Mouse (Mus musculus) stomach, embryonic 15.5 days (tissue): ENCODE data around the gene Zdhhc14. TPM values are rescaled to one million over a fixed set of nuclear protein-coding genes. Genes with fewer than 3 reads are reported as not detected.

Experiments used
- ATAC-seq: fragments of 200-750 bp; cut with Nextera tagmentation; 2 replicates; pipeline ENCODE4 v1.8.0; 2017; ENCODE audit warnings: low read depth, moderate number of reproducible peaks, moderate TSS enrichment; ENCODE audit not compliant: insufficient read depth, low FRiP score
- H3K27ac ChIP-seq: fragments of 300-500 bp; sonication (generic); 2 replicates; pipeline ENCODE4 v1.5.1; 2015; ENCODE audit warnings: mild to moderate bottlenecking, inconsistent platforms
- H3K27me3 ChIP-seq: fragments of 300-500 bp; sonication (generic); replicated peaks from 2 replicates; pipeline ENCODE4 v1.6.1; 2015; ENCODE audit warnings: inconsistent platforms
- H3K36me3 ChIP-seq: fragments of 300-500 bp; sonication (generic); 2 replicates; pipeline ENCODE4 v1.6.1; 2015; ENCODE audit warnings: inconsistent platforms
- H3K4me1 ChIP-seq: fragments of 300-500 bp; sonication (generic); 2 replicates; pipeline ENCODE4 v1.6.1; 2015; ENCODE audit warnings: inconsistent platforms
- H3K4me2 ChIP-seq: fragments of 300-500 bp; sonication (generic); 2 replicates; pipeline ENCODE4 v1.6.1; 2015; ENCODE audit warnings: mild to moderate bottlenecking, inconsistent platforms
- H3K4me3 ChIP-seq: fragments of 300-500 bp; sonication (generic); replicated peaks from 2 replicates; pipeline ENCODE4 v1.5.1; 2015; ENCODE audit warnings: inconsistent platforms
- H3K9ac ChIP-seq: fragments of 300-500 bp; sonication (generic); 2 replicates; pipeline ENCODE4 v1.6.1; 2015; ENCODE audit warnings: inconsistent platforms
- H3K9me3 ChIP-seq: fragments of 300-500 bp; sonication (generic); 2 replicates; pipeline ENCODE4 v1.6.1; 2016; ENCODE audit warnings: inconsistent platforms
- WGBS: fragments of 180-500 bp; shearing (Covaris S2); methylation state at CpG from one replicate; pipeline ENCODE4 v1.1.7; 2015; 5-methylcytosine and 5-hydroxymethylcytosine counted together
- polyA plus RNA-seq: library from polyadenylated mRNA; unstranded; fragments of >200 nt; fragmentation: Nextera tagmentation; extraction: Ambion mirVana; gene quantifications from 2 replicates; pipeline ENCODE4 v1.2.1, GENCODE M21; 2015

The Zdhhc14 gene
- polyA plus RNA-seq, 1 experiment from 2014 or later: 4.2 TPM

DNA sequence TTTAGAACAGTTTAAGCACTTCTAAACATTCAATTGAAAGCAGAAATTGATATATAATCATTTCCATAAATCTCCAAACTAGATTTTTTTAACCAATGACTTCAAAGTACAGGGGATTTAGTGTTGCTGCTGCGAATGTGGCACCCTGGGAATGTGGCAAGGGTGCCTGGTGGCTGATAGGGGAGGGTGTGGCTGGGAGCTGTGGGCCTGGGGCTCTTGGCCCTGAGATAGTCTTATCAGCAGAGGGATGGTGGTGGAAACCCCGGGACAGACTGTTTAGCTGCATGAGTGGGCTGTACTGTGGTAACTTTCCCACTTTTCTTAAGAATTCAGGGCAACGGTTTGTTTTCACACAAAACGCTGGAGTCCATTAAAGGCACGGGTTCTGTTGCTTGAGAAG is 14.6 kb downstream of the Zdhhc14 start:
- Histone ChIP-seq H3K36me3 (no peaks in the 10 kb centered on the region), H3K4me1 (no peaks in the 10 kb centered on the region), H3K27ac (no peak overlapping the region), H3K4me2 (no peak overlapping the region), H3K9ac (no peak overlapping the region), H3K27me3 (no peaks in the 10 kb centered on the region), H3K4me3 (no peak overlapping the region), H3K9me3 (no peaks in the 10 kb centered on the region)
- 48% methylated on average over 5 of the region's 5 CpGs for WGBS
- ATAC-seq: peak; percentile 89

DNA sequence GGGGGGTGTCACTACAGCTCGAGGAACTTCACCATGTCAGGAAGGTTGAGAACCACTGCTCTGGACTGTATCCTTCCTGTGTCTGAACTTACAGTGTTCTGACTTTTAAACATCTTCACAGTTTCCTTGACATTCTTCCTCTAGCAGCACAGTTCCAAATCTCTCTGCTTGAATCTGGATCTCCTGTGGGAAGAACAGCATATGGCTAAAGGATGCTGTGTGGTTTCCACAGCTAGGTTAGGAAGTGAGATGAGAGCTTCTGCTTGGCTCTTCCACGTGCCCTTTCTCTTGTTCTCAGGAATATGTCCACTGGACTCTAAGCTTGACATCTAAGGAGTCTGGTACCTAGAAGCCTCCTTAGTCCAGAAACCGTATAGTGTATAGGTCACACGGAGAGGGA is 15.7 kb downstream of the Zdhhc14 start:
- Histone ChIP-seq H3K36me3 (no peaks in the 10 kb centered on the region), H3K4me2 (no peak overlapping the region), H3K4me1 (no peaks in the 10 kb centered on the region), H3K27ac (no peak overlapping the region), H3K4me3 (no peak overlapping the region), H3K27me3 (no peaks in the 10 kb centered on the region), H3K9ac (no peak overlapping the region), H3K9me3 (no peaks in the 10 kb centered on the region)
- WGBS: 74% methylated on average over 4 of the region's 4 CpGs
- ATAC-seq: no peak

DNA sequence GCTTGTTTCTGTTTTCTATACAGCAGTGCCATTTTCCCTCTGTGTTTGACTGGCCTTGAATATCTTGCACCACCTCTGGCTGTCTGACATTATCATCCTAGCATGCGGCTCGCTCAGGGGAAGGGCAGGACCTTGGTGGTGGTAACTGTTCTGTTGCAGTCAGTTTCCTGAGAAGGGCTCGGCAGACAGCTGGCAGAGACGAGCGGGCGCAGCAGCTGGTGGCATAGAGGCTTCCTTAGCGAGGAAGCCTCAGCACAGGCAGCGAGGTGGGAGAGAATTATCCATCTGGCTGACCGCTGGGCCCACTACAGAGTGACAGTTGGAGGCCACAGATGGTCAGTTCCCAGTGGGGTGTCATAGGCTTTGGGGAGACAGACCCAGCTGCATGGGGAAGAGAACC is 18.2 kb downstream of the Zdhhc14 start:
- H3K4me1 ChIP-seq: no peaks in the 10 kb centered on the region
- no peak overlapping the region for H3K4me2 ChIP-seq
- no peaks in the 10 kb centered on the region for H3K9me3 ChIP-seq
- H3K27ac ChIP-seq: no peak overlapping the region
- 78% methylated on average over 9 of the region's 9 CpGs for WGBS
- no peak for ATAC-seq
- no peak overlapping the region for H3K9ac ChIP-seq
- H3K27me3 ChIP-seq: no peaks in the 10 kb centered on the region
- H3K4me3 ChIP-seq: no peak overlapping the region
- no peaks in the 10 kb centered on the region for H3K36me3 ChIP-seq

DNA sequence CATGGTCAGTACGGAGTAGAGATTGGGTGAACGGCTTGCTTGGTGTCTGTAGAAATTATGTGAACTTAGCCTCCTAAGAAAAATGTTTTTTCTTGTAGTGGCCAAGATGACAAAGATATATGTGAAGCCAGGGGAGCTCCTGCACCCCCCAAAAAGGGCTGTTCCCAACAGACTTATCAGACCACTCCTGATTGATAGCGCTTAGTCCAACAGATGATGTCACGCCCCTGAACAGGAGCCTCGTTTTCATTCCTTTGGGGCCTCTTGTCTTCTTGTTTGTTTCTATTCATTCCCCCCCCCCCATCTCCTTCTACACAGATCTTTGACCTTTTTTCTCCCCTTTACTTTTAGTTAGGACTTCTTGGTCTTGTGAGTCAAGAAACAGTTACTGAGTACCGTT is 19.4 kb downstream of the Zdhhc14 start:
- Histone ChIP-seq H3K36me3 (no peaks in the 10 kb centered on the region), H3K27ac (no peak overlapping the region), H3K4me1 (no peaks in the 10 kb centered on the region), H3K27me3 (no peaks in the 10 kb centered on the region), H3K9ac (no peak overlapping the region), H3K4me2 (no peak overlapping the region), H3K4me3 (no peak overlapping the region), H3K9me3 (no peaks in the 10 kb centered on the region)
- ATAC-seq: no peak
- WGBS: 59% methylated on average over 6 of the region's 6 CpGs

DNA sequence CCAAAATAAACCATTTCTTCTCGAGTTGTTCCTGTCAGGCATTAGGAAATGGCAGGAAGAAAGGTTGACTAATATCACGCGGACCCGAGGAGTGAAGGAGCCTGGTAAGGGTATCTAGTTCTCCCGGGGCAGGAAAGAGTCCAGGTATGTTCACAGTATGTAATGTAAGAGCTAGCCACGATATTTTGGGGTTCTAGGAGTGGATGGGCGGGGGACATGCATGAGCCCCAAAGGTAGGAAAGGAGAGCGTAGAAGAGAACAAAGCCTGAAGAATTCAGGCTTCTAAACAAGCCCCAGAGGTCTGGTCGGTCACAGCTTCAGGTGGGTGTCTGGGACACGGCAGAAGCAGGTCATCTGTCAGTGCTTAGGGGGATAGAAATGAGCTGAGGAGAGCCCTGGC is 27.1 kb downstream of the Zdhhc14 start:
- no peak overlapping the region for H3K27ac ChIP-seq
- H3K4me2 ChIP-seq: no peak overlapping the region
- WGBS: 89% methylated on average over 10 of the region's 10 CpGs
- no peaks in the 10 kb centered on the region for H3K36me3 ChIP-seq
- H3K4me1 ChIP-seq: no peaks in the 10 kb centered on the region
- H3K4me3 ChIP-seq: no peak overlapping the region
- H3K9ac ChIP-seq: no peak overlapping the region
- no peaks in the 10 kb centered on the region for H3K9me3 ChIP-seq
- ATAC-seq: no peak
- H3K27me3 ChIP-seq: no peaks in the 10 kb centered on the region

DNA sequence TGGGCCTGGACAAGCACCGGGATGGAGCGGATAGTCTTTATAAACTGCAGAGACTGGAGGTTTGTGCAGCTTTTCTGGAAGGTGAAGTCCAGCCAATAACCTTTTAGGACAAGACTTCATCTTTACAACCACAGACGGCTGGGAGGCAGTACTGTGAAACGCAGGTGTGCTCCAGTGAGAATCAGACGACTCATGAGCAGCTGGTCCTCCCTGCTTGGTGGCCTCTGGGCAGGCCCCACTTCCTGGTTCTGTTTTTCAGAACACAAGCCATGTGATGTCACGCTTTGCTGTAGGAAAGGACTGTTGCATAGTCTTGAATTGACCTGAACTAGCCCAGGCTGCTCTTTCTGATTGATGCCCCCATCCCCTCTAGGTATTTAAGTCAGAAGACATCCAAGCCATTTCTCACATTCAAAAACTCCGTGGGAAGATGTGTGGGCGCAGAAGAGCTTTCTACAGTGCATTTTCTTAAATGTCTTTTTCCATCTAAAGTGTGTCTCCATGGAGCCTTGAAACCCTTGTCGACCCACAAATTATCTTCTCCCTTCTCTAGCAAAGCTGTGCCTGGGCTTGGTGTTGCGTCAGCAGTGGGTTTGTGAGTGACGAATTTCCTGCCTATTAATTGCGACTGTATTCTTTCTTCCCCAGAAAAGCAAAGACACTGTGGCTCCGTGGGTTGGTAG is 27.7 kb downstream of the Zdhhc14 start:
- no peaks in the 10 kb centered on the region for H3K36me3 ChIP-seq
- no peaks in the 10 kb centered on the region for H3K9me3 ChIP-seq
- no peak overlapping the region for H3K4me2 ChIP-seq
- 78% methylated on average over 13 of the region's 13 CpGs for WGBS
- no peak overlapping the region for H3K4me3 ChIP-seq
- no peaks in the 10 kb centered on the region for H3K27me3 ChIP-seq
- ATAC-seq: no peak
- no peak overlapping the region for H3K9ac ChIP-seq
- H3K4me1 ChIP-seq: no peaks in the 10 kb centered on the region
- no peak overlapping the region for H3K27ac ChIP-seq

DNA sequence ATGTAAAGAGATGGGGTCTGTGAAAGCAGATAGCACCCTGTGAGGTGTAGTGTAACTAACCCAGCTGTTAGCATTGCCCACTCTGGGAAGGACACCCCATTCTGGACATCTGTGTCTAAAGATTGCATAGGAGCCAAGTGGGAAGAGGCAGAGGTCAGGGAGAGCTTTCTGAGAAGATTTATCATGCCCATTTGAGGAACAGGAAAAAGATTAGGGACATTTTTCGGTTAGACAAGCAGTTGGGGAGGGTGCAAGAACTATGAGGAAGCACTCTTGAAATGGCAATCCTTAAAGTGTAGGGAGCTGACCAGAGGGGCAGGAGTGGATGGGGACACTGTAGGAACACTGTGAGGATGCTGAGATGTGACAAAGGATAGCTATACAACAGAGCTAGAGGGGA is 29.2 kb downstream of the Zdhhc14 start:
- Histone ChIP-seq H3K4me3 (no peak overlapping the region), H3K9ac (no peak overlapping the region), H3K27ac (no peak overlapping the region), H3K27me3 (no peaks in the 10 kb centered on the region), H3K36me3 (no peaks in the 10 kb centered on the region), H3K9me3 (no peaks in the 10 kb centered on the region), H3K4me2 (no peak overlapping the region), H3K4me1 (no peaks in the 10 kb centered on the region)
- WGBS: 57% methylated on average over 1 of the region's 1 CpGs
- no peak for ATAC-seq

DNA sequence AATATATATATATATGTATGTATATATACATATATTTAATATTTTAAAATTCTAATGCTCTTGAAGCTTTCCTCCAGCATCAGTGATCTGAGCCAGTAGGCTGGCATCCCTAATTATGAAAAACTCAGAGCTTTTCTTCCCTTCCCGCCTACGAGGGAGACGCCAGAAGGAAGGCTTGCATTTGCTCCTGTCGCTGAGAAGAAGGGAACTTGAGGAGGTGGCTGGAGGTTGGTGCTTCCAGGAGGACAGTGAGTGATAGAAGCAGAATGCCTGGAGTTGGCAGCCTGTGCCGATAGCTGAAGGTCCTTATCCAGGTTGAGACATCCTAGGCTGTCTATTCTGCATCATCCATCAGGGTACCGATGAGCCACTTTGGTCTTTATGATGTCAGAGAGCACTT is 37.2 kb downstream of the Zdhhc14 start:
- no peaks in the 10 kb centered on the region for H3K4me1 ChIP-seq
- H3K4me3 ChIP-seq: no peak overlapping the region
- 76% methylated on average over 6 of the region's 6 CpGs for WGBS
- H3K9me3 ChIP-seq: no peaks in the 10 kb centered on the region
- no peak for ATAC-seq
- H3K9ac ChIP-seq: no peak overlapping the region
- H3K27ac ChIP-seq: no peak overlapping the region
- H3K27me3 ChIP-seq: no peaks in the 10 kb centered on the region
- H3K36me3 ChIP-seq: no peaks in the 10 kb centered on the region
- no peak overlapping the region for H3K4me2 ChIP-seq

DNA sequence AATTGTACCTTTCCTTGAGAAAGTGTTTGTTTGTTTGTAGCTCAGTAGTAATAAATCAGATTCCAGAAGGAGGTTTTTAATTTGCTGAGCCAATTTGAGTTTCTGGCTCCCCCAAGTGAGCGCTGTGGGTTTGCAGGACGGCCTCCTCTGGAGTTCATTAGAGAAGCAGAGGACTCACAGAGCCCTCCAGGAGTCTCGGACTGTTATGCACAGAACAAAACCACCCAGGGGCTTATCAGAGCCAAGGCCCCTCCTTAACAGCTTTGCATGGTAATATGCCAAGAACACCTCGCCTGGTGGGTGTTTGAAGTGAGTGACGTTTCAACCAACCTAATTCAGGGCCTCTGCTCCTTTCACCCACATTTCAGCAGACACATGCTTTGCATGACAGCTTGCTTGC is 40.5 kb downstream of the Zdhhc14 start:
- no peak overlapping the region for H3K4me2 ChIP-seq
- H3K4me1 ChIP-seq: no peaks in the 10 kb centered on the region
- no peak overlapping the region for H3K9ac ChIP-seq
- H3K36me3 ChIP-seq: no peaks in the 10 kb centered on the region
- H3K27me3 ChIP-seq: no peaks in the 10 kb centered on the region
- no peak overlapping the region for H3K4me3 ChIP-seq
- no peaks in the 10 kb centered on the region for H3K9me3 ChIP-seq
- WGBS: 61% methylated on average over 5 of the region's 5 CpGs
- no peak for ATAC-seq
- H3K27ac ChIP-seq: no peak overlapping the region

DNA sequence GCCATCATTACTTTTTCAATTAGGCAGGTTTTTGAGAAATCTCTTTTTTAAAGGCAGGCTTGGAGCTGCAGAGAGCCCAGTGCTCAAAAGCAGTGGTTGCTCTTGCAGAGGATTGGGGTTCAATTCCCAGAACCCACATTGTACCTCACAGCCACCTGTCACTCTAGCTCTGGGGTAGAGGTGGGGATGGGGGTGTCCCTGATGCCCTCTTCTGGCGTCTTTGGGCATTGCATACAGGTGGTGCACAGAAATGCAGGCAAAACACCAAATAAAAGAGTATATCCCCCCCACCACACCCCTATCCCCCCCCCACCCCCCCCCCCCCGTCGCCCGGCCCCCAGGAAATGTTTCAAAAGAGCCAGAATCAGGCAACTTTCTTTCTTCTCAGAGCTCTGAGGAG is 43.0 kb downstream of the Zdhhc14 start:
- H3K4me2 ChIP-seq: no peak overlapping the region
- H3K9ac ChIP-seq: no peak overlapping the region
- ATAC-seq: no peak
- no peaks in the 10 kb centered on the region for H3K36me3 ChIP-seq
- H3K4me1 ChIP-seq: no peaks in the 10 kb centered on the region
- no peaks in the 10 kb centered on the region for H3K27me3 ChIP-seq
- H3K27ac ChIP-seq: no peak overlapping the region
- H3K4me3 ChIP-seq: no peak overlapping the region
- H3K9me3 ChIP-seq: no peaks in the 10 kb centered on the region
- WGBS: 50% methylated on average over 3 of the region's 4 CpGs

DNA sequence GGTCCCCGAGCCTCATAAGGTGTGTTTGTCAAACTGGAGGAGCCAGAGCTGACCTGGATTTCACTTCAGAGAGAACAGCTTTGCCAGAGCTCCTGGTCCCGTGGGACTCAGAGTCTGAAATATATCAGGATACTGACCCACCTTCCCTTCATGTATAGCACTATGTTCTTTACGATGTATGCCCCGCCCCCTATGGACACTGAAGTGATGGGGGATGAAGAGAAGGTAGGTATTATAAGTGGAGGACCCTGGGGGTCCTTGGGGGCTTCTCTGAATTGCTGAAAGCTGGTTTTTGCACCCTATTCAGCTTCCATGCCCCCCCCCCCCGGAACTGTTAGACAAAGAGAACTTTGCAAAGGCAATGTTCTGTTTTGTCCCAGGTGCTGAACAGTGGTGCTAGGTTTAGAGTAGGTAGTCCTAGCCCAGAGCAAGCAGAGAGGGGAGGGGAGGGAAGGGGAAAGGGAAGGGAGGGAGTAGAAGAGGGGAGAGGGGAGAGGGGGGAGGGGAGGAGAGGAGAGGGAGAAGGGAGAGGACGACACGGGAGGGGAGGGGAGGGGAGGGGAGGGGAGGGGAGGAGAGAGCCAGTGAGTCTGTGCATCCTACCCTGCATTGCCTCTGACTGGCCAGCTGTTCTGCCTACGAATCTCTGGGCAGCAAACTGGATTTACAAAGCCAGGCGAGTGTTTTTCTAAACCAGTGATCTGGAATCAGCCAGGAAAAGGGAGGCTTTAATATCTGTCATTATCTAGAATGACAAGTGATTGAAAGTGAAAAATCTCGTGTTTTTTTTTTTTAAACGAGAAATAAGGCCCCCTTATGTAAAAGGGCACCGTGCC is 44.1 kb downstream of the Zdhhc14 start:
- ATAC-seq: no peak
- Histone ChIP-seq H3K9me3 (no peaks in the 10 kb centered on the region), H3K27me3 (no peaks in the 10 kb centered on the region), H3K9ac (no peak overlapping the region), H3K36me3 (no peaks in the 10 kb centered on the region), H3K4me1 (no peaks in the 10 kb centered on the region), H3K4me2 (no peak overlapping the region), H3K4me3 (no peak overlapping the region), H3K27ac (no peak overlapping the region)
- 72% methylated on average over 10 of the region's 12 CpGs for WGBS

DNA sequence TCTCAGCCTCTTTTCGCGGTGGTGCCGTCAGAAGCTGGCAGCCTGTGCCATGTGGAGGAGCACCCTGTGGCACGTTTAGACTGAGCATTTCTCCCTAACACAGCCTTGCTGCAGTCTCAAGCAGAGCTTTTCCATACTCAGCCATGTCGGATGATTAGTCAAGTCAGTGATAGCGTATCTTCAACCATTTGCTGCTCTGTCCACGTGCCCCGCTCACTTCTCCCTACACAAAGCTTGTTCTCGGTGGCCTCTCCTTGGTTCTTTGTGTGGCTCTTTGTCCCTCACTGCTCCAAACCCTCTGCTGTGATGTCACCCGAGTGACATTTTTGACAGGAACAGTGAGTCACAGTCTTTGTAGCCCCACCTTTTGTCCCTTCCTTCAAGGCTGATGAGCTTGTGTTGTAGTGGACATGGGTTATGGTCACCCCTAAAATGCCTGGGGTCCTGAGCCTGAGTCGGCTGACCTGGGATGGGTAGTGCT is 44.8 kb downstream of the Zdhhc14 start:
- Histone ChIP-seq H3K9me3 (no peaks in the 10 kb centered on the region), H3K36me3 (no peaks in the 10 kb centered on the region), H3K4me3 (no peak overlapping the region), H3K4me1 (no peaks in the 10 kb centered on the region), H3K9ac (no peak overlapping the region), H3K27ac (no peak overlapping the region), H3K27me3 (no peaks in the 10 kb centered on the region), H3K4me2 (no peak overlapping the region)
- WGBS: 65% methylated on average over 11 of the region's 11 CpGs
- ATAC-seq: no peak
